Mouse (Mus musculus) brain, embryonic 14.5 days (tissue): ENCODE results near the gene Hoxd13.

Experiments used
- CTCF ChIP-seq: fragments of 200-500 bp; IDR thresholded peaks from 2 replicates; pipeline ENCODE4 v1.5.1; 2012; ENCODE audit warnings: inconsistent platforms, mild to moderate bottlenecking, moderate library complexity, borderline replicate concordance; ENCODE audit not compliant: insufficient read depth, insufficient read length; ENCODE audit errors: extremely low read depth
- POLR2A ChIP-seq: fragments of 200-500 bp; IDR thresholded peaks from 2 replicates; pipeline ENCODE4 v1.6.1; 2012; ENCODE audit warnings: mild to moderate bottlenecking, inconsistent platforms, borderline replicate concordance; ENCODE audit not compliant: poor library complexity, insufficient read depth, insufficient read length, severe bottlenecking; ENCODE audit errors: extremely low read depth

DNA sequence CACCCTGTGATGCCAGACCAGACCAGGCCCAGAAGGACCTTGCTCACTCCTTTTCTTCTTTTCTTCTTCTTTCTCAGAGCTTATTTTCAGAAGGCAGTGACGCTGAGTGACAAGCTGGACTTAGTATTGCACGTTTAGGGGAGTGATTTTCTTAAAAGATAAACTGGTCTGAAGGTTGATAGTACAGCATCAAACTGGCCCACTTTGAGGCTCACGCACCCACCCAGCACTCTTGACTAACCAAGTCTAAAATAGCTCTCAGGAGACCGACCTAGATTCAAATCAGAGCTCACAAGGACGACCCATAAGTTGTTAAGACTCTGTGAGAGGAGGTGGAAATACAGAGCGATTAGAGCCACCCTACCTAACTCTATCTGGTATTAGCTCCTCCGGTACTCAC lies 1.7 kb upstream of the Hoxd13 start:
- TF ChIP-seq POLR2A (no peak), CTCF (no peak)
